Mouse (Mus musculus): ENCODE measurements at regions not wholly inside any gene's neighbourhood (a gene's known extent, or its start where the extent isn't known, plus 50 kb on each side); places are given as distances from the start of the nearest gene placed in this dataset.
"Not testable (repeated sequence)": the region's sequence is repeated elsewhere in the genome, so short reads cannot be mapped to it uniquely, and the experiment has no call there.

GRCm38 (mm10) chr9:43857988-43858387, 114.2 kb downstream of the Nectin1 start:
- DNase-seq (ENCODE audit: low spot score) = no peak

GRCm38 (mm10) chr9:43858761-43859160, 115.0 kb downstream of the Nectin1 start:
- no peak for DNase-seq (ENCODE audit: low spot score)

- no peak for DNase-seq (ENCODE audit: low spot score)
Measured at GRCm38 (mm10) chr9:43860264-43860663, 116.5 kb downstream of the Nectin1 start.

- DNase-seq (ENCODE audit: low spot score) = no peak
Measured at GRCm38 (mm10) chr9:43861375-43861774, 117.6 kb downstream of the Nectin1 start.

- not testable (repeated sequence) for DNase-seq (ENCODE audit: low spot score)
Measured at GRCm38 (mm10) chr9:43862034-43862433, 118.2 kb downstream of the Nectin1 start.

- DNase-seq (ENCODE audit: low spot score) = no peak
Measured at GRCm38 (mm10) chr9:43863609-43864397, 120.0 kb downstream of the Nectin1 start.

GRCm38 (mm10) chr9:43866802-43867201, 123.0 kb downstream of the Nectin1 start:
- no peak for DNase-seq (ENCODE audit: low spot score)

- no peak for DNase-seq (ENCODE audit: low spot score)
Measured at GRCm38 (mm10) chr9:43873841-43874240, 130.1 kb downstream of the Nectin1 start.

GRCm38 (mm10) chr9:43874332-43874731, 130.5 kb downstream of the Nectin1 start:
- no peak for DNase-seq (ENCODE audit: low spot score)

- no peak for DNase-seq (ENCODE audit: low spot score)
Measured at GRCm38 (mm10) chr9:43879220-43879968, 135.6 kb downstream of the Nectin1 start.

GRCm38 (mm10) chr9:43879969-43880396, 136.2 kb downstream of the Nectin1 start:
- no peak for DNase-seq (ENCODE audit: low spot score)

GRCm38 (mm10) chr9:43893086-43893485, 149.3 kb downstream of the Nectin1 start:
- DNase-seq (ENCODE audit: low spot score) = no peak

GRCm38 (mm10) chr9:43899239-43899638, 143.9 kb upstream of the Thy1 start:
- DNase-seq (ENCODE audit: low spot score) = no peak

GRCm38 (mm10) chr9:43908325-43908724, 134.9 kb upstream of the Thy1 start:
- DNase-seq (ENCODE audit: low spot score) = no peak

GRCm38 (mm10) chr9:43915015-43915414, 128.2 kb upstream of the Thy1 start:
- DNase-seq (ENCODE audit: low spot score) = no peak

GRCm38 (mm10) chr9:43917467-43917866, 125.7 kb upstream of the Thy1 start:
- DNase-seq (ENCODE audit: low spot score) = no peak

- DNase-seq (ENCODE audit: low spot score) = no peak
Measured at GRCm38 (mm10) chr9:43919010-43919409, 124.2 kb upstream of the Thy1 start.

- DNase-seq (ENCODE audit: low spot score) = peak; percentile 30
Measured at GRCm38 (mm10) chr9:43920053-43920754, 123.0 kb upstream of the Thy1 start.

- no peak for DNase-seq (ENCODE audit: low spot score)
Measured at GRCm38 (mm10) chr9:43922231-43922630, 121.0 kb upstream of the Thy1 start.

GRCm38 (mm10) chr9:43923088-43923487, 120.1 kb upstream of the Thy1 start:
- no peak for DNase-seq (ENCODE audit: low spot score)

GRCm38 (mm10) chr9:43924795-43925194, 118.4 kb upstream of the Thy1 start:
- DNase-seq (ENCODE audit: low spot score) = no peak

- no peak for DNase-seq (ENCODE audit: low spot score)
Measured at GRCm38 (mm10) chr9:43929312-43930036, 113.7 kb upstream of the Thy1 start.
